Mouse (Mus musculus): ENCODE data around the gene Cryga.

GRCm38 (mm10) chr1:65119438-65119837, 16.3 kb upstream of the Cryga start, which contains the start of gene Gm28845:
- TF ChIP-seq CTCF (IDR thresholded peaks at IDR 0.05; ENCODE audit: borderline replicate concordance, control insufficient read depth, extremely low read depth, insufficient read depth, low read length, poor library complexity) (no peak), POLR2A (IDR thresholded peaks at IDR 0.05; ENCODE audit: control insufficient read depth, extremely low read depth, insufficient read depth, low read length, poor library complexity) (no peak)

All from thymus, adult 2 months (tissue).